Mouse (Mus musculus) kidney, postnatal 14 days (tissue): ENCODE results near the gene Lrrfip1.

ENCODE experiments used
- DNase-seq: peaks from one replicate; pipeline ENCODE4 v3.0.0; 2022; ENCODE audit warnings: mixed read lengths

The Lrrfip1 gene

GRCm38 (mm10) chr1:90998268-90998890 lies at the start of gene Lrrfip1:
Gene Lrrfip1 (plus strand): TSS chr1:90998737.
- DNase-seq: peak; percentile 72

- DNase-seq: no peak
Observed at GRCm38 (mm10) chr1:90949309-90949708, 49.2 kb upstream of the Lrrfip1 start.

GRCm38 (mm10) chr1:90951670-90952069 lies 46.9 kb upstream of the Lrrfip1 start:
- DNase-seq: no peak

- no peak for DNase-seq
Observed at GRCm38 (mm10) chr1:90952808-90953207, 45.7 kb upstream of the Lrrfip1 start, which contains the start of gene Prlh. Gene Prlh (plus strand): TSS chr1:90953108.

GRCm38 (mm10) chr1:90953688-90954087 lies 44.8 kb upstream of the Lrrfip1 start:
- no peak for DNase-seq

- DNase-seq: peak; percentile 76
Observed at GRCm38 (mm10) chr1:90956245-90957096, 42.1 kb upstream of the Lrrfip1 start.

- peak; percentile 30 for DNase-seq
Observed at GRCm38 (mm10) chr1:90962526-90962925, 36.0 kb upstream of the Lrrfip1 start.

GRCm38 (mm10) chr1:90962994-90963393 lies 35.5 kb upstream of the Lrrfip1 start:
- DNase-seq: peak; percentile 64

- peak; percentile 76 for DNase-seq
Observed at GRCm38 (mm10) chr1:90967583-90967982, 31.0 kb upstream of the Lrrfip1 start.

GRCm38 (mm10) chr1:90968649-90969048 lies 29.9 kb upstream of the Lrrfip1 start:
- no peak for DNase-seq

- peak; percentile 74 for DNase-seq
Observed at GRCm38 (mm10) chr1:90969347-90969784, 29.2 kb upstream of the Lrrfip1 start, which contains the start of gene Rab17. Gene Rab17 (minus strand): TSS chr1:90969661.

- no peak for DNase-seq
Observed at GRCm38 (mm10) chr1:90969881-90970390, 28.6 kb upstream of the Lrrfip1 start.

- peak; percentile 96 for DNase-seq
Observed at GRCm38 (mm10) chr1:90972911-90973573, 25.5 kb upstream of the Lrrfip1 start.

- DNase-seq: no peak
Observed at GRCm38 (mm10) chr1:90973574-90973911, 25.0 kb upstream of the Lrrfip1 start.

GRCm38 (mm10) chr1:90974906-90975649 lies 23.5 kb upstream of the Lrrfip1 start:
- DNase-seq: peak; percentile 64

GRCm38 (mm10) chr1:90975960-90976359 lies 22.6 kb upstream of the Lrrfip1 start:
- DNase-seq: no peak

- DNase-seq: peak; percentile 29
Observed at GRCm38 (mm10) chr1:90980638-90981330, 17.8 kb upstream of the Lrrfip1 start.

- DNase-seq: no peak
Observed at GRCm38 (mm10) chr1:90981346-90981745, 17.2 kb upstream of the Lrrfip1 start.

- no peak for DNase-seq
Observed at GRCm38 (mm10) chr1:90995916-90996315, 2.6 kb upstream of the Lrrfip1 start.

GRCm38 (mm10) chr1:90997136-90997535 lies 1.4 kb upstream of the Lrrfip1 start:
- no peak for DNase-seq

- no peak for DNase-seq
Observed at GRCm38 (mm10) chr1:90997641-90998040, 896 bp upstream of the Lrrfip1 start.
